Mouse (Mus musculus): ENCODE measurements around the gene Chrnb1. TPM values are rescaled to one million over a fixed set of nuclear protein-coding genes. Genes with fewer than 3 reads are reported as not detected.

The Chrnb1 gene
- total and polyA plus RNA-seq, 2 experiments from 2014 or later = 3.1 to 11.2 TPM

GRCm38 (mm10) chr11:69815155-69815554, 19.4 kb upstream of the Chrnb1 start, which contains the start of gene Gm39566:
Gm39566 (minus strand) TSS chr11:69815298.
- TF ChIP-seq EP300 (IDR thresholded peaks at IDR 0.05; ENCODE audit: low read depth) (no peak), CTCF (IDR thresholded peaks at IDR 0.05; ENCODE audit: low read depth) (no peak)
- H3K4me1 ChIP-seq (ENCODE audit: control insufficient read depth, insufficient read depth) = no peaks in the 10 kb centered on the region
- no peaks in the 10 kb centered on the region for H3K36me3 ChIP-seq (replicated peaks; ENCODE audit: control insufficient read depth, insufficient read depth, low read length)
- no peak within 1 kb of the TSS for H3K9ac ChIP-seq (replicated peaks; ENCODE audit: low read depth, low read length)
- no peak within 1 kb of the TSS for H3K27ac ChIP-seq (ENCODE audit: low read depth)
- H3K4me2 ChIP-seq (ENCODE audit: low read depth, low read length) = no peak within 1 kb of the TSS
- DNase-seq (ENCODE audit: low spot score) (no peak), ATAC-seq (ENCODE audit: insufficient read depth, low read depth) (no peak)
- H3K4me3 ChIP-seq (ENCODE audit: low read depth, low read length) = no peak within 1 kb of the TSS
- no peaks in the 10 kb centered on the region for H3K9me3 ChIP-seq (replicated peaks; ENCODE audit: control insufficient read depth, low read length)
- H3K27me3 ChIP-seq (ENCODE audit: control insufficient read depth, insufficient read depth, low read length) = no peaks in the 10 kb centered on the region
- 44% methylated on average over 10 of the region's 10 CpGs for WGBS

DNA sequence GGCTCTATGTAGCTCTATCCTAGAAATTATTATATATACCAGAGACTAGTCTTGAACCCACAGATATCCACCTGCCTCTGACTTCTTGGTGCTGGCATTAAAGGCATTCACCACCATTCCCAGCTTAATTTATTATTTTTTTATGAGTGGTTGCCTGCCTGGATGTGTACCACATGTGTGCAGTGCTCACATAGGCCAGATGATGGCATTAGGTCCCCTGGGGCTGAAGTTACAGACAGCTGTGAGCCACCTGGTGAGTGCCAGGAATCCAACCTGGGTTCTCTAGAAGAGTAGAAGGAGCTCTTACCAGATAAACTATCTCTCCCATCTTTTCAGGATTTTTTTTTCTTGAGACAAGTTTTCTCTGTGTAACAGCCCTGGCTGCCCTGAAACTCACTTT, 14.5 kb upstream of the Chrnb1 start:
- no peak for DNase-seq (ENCODE audit: low spot score)
- H3K9me3 ChIP-seq (replicated peaks; ENCODE audit: control insufficient read depth, low read length) = no peaks in the 10 kb centered on the region
- H3K9ac ChIP-seq (replicated peaks; ENCODE audit: low read depth, low read length) = no peak overlapping the region
- ATAC-seq (ENCODE audit: insufficient read depth, low read depth) = no peak
- H3K4me1 ChIP-seq (ENCODE audit: control insufficient read depth, insufficient read depth) = no peaks in the 10 kb centered on the region
- H3K36me3 ChIP-seq (replicated peaks; ENCODE audit: control insufficient read depth, insufficient read depth, low read length) = no peaks in the 10 kb centered on the region
- no peak overlapping the region for H3K27ac ChIP-seq (ENCODE audit: low read depth)
- 0 out of 2 replicates have a peak, but pooled peaks cover 2% of the 10 kb centered on the region for H3K27me3 ChIP-seq (ENCODE audit: control insufficient read depth, insufficient read depth, low read length)
- no peak for TF ChIP-seq CTCF (IDR thresholded peaks at IDR 0.05; ENCODE audit: low read depth)
- no peak for TF ChIP-seq EP300 (IDR thresholded peaks at IDR 0.05; ENCODE audit: low read depth)
- H3K4me2 ChIP-seq (ENCODE audit: low read depth, low read length) = no peak overlapping the region
- no peak overlapping the region for H3K4me3 ChIP-seq (ENCODE audit: low read depth, low read length)

- Histone ChIP-seq H3K4me3 (ENCODE audit: low read depth, low read length) (no peak overlapping the region), H3K9ac (replicated peaks; ENCODE audit: low read depth, low read length) (no peak overlapping the region), H3K4me2 (ENCODE audit: low read depth, low read length) (no peak overlapping the region), H3K4me1 (ENCODE audit: control insufficient read depth, insufficient read depth) (peaks cover 11% of the 10 kb centered on the region), H3K36me3 (replicated peaks; ENCODE audit: control insufficient read depth, insufficient read depth, low read length) (no peaks in the 10 kb centered on the region), H3K27me3 (ENCODE audit: control insufficient read depth, insufficient read depth, low read length) (peaks cover 10% of the 10 kb centered on the region; the same call in 1 of the 2 replicates), H3K27ac (ENCODE audit: low read depth) (no peak overlapping the region), H3K9me3 (replicated peaks; ENCODE audit: control insufficient read depth, low read length) (no peaks in the 10 kb centered on the region)
- WGBS = 66% methylated on average over 2 of the region's 2 CpGs
- DNase-seq (ENCODE audit: low spot score) (no peak), ATAC-seq (ENCODE audit: insufficient read depth, low read depth) (no peak)
- TF ChIP-seq EP300 (IDR thresholded peaks at IDR 0.05; ENCODE audit: low read depth) = no peak
- no peak for TF ChIP-seq CTCF (IDR thresholded peaks at IDR 0.05; ENCODE audit: low read depth)
These were observed 11.9 kb upstream of the Chrnb1 start for GRCm38 (mm10) chr11:69807641-69808040.

DNA sequence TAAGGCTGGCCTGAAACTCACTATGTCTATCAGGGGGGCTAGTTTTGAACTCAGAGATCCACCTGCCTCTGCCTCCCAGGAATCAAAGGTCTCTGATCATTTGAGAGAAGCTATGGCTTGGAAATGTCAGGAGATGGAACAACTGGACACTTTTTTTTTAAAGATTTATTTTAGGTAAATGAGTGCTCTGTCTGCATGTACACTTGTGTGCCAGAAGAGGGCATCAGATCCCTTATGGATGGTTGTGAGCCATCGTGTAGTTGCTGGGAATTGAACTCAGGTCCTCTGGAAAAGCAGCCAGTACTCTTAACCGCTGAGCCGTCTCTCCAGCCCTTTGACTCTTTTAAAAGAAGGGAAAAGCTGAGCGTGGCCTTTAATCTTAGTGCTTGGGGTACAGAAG, 10.6 kb upstream of the Chrnb1 start:
- H3K27me3 ChIP-seq (ENCODE audit: control insufficient read depth, insufficient read depth, low read length) = peaks cover 22% of the 10 kb centered on the region

GRCm38 (mm10) chr11:69804972-69805909, 9.5 kb upstream of the Chrnb1 start, which contains the start of gene Tmem102:
Tmem102 (minus strand) TSS chr11:69805624.
- H3K27me3 ChIP-seq (ENCODE audit: control insufficient read depth, insufficient read depth, low read length) = peaks cover 24% of the 10 kb centered on the region
- H3K36me3 ChIP-seq (replicated peaks; ENCODE audit: control insufficient read depth, insufficient read depth, low read length) = no peaks in the 10 kb centered on the region
- no peak for DNase-seq (ENCODE audit: low spot score)
- H3K9ac ChIP-seq (replicated peaks; ENCODE audit: low read depth, low read length) = no peak within 1 kb of the TSS
- TF ChIP-seq EP300 (IDR thresholded peaks at IDR 0.05; ENCODE audit: low read depth) = no peak
- H3K4me2 ChIP-seq (ENCODE audit: low read depth, low read length) = peak within 1 kb of the TSS; percentile 84
- no peak for ATAC-seq (ENCODE audit: insufficient read depth, low read depth)
- WGBS = 22% methylated on average over 29 of the region's 29 CpGs
- peaks cover 33% of the 10 kb centered on the region for H3K4me1 ChIP-seq (ENCODE audit: control insufficient read depth, insufficient read depth)
- H3K4me3 ChIP-seq (ENCODE audit: low read depth, low read length) = peak within 1 kb of the TSS; percentile 57
- no peak within 1 kb of the TSS for H3K27ac ChIP-seq (ENCODE audit: low read depth)
- H3K9me3 ChIP-seq (replicated peaks; ENCODE audit: control insufficient read depth, low read length) = no peaks in the 10 kb centered on the region

More for the DNA sequence above, 10.6 kb upstream of the Chrnb1 start:
- TF ChIP-seq CTCF (IDR thresholded peaks at IDR 0.05; ENCODE audit: low read depth) = 0 out of 2 replicates have a peak, but pooled peaks have one; percentile 13
- TF ChIP-seq EP300 (IDR thresholded peaks at IDR 0.05; ENCODE audit: low read depth) = no peak
- H3K4me2 ChIP-seq (ENCODE audit: low read depth, low read length) = no peak overlapping the region
- H3K9me3 ChIP-seq (replicated peaks; ENCODE audit: control insufficient read depth, low read length) = no peaks in the 10 kb centered on the region
- H3K36me3 ChIP-seq (replicated peaks; ENCODE audit: control insufficient read depth, insufficient read depth, low read length) = no peaks in the 10 kb centered on the region
- H3K9ac ChIP-seq (replicated peaks; ENCODE audit: low read depth, low read length) = no peak overlapping the region
- WGBS = 81% methylated on average over 4 of the region's 4 CpGs
- no peak overlapping the region for H3K4me3 ChIP-seq (ENCODE audit: low read depth, low read length)
- no peak for DNase-seq (ENCODE audit: low spot score)
- H3K4me1 ChIP-seq (ENCODE audit: control insufficient read depth, insufficient read depth) = peaks cover 21% of the 10 kb centered on the region
- H3K27ac ChIP-seq (ENCODE audit: low read depth) = no peak overlapping the region
- no peak for ATAC-seq (ENCODE audit: insufficient read depth, low read depth)

Data from heart, postnatal 0 days (tissue).